ENCODE assay signal across 21 mouse cellular contexts in the genomic region with DNA sequence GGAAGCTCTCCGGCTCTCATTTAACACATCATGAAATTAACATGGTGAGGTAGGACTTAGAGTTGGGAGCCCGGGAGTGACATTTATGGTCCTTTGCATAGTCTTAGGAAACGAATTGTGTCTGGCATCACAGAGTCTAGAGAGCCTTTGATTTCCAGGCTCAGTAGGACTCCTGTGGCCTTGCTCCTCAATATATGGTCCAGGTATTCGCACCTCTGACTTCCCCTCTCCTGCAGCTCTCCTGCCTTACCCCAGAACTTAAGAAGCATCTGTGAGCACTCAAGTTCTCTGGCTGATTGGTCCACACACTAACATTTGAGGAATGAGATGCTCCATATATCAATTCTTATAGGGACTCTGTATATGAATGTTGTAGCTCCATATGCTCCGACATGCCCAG.
DNase-seq lines count a peak whose midpoint lies in the region; ATAC-seq and TF ChIP-seq lines count a peak whose summit lies in the region.
"Had no signal": no experiment of that assay in that cellular context is flagged by ENCODE, and none has a peak within 500 bp of the region (broad histone marks: within the 10 kb centered on the region; RNA-seq: fewer than 3 reads in every experiment).

No protein-coding gene starts in this region.

- H3K27me3 ChIP-seq in embryonic facial prominence, embryonic 14.5 days (replicated peaks; ENCODE audit: control insufficient read depth, insufficient read depth, low read length), result no peaks in the 10 kb centered on the region
- H3K27me3 ChIP-seq in limb, embryonic 12.5 days, result no peaks in the 10 kb centered on the region
- no peaks in the 10 kb centered on the region for H3K27me3 ChIP-seq in neural tube, embryonic 15.5 days (replicated peaks)
- H3K27me3 ChIP-seq in stomach, postnatal 0 days (ENCODE audit: control insufficient read depth, insufficient read depth, low read length), result no peaks in the 10 kb centered on the region
- H3K27me3 ChIP-seq: forebrain, embryonic 13.5 days; heart, embryonic 15.5 days; hindbrain, embryonic 13.5 days had no signal

- no peak for TF ChIP-seq EP300 in stomach, postnatal 0 days (optimal IDR thresholded peaks at IDR 0.05)

- peaks cover 41% of the 10 kb centered on the region for H3K4me1 ChIP-seq in embryonic facial prominence, embryonic 14.5 days (ENCODE audit: control insufficient read depth, insufficient read depth, low read length)
- peaks cover 37% of the 10 kb centered on the region for H3K4me1 ChIP-seq in limb, embryonic 12.5 days (replicated peaks)
- peaks cover 2% of the 10 kb centered on the region for H3K4me1 ChIP-seq in neural tube, embryonic 15.5 days
- no peaks in the 10 kb centered on the region for H3K4me1 ChIP-seq in stomach, postnatal 0 days (replicated peaks; ENCODE audit: control insufficient read depth, insufficient read depth)
- H3K4me1 ChIP-seq: hindbrain, embryonic 13.5 days had no signal

- H3K27ac ChIP-seq in embryonic facial prominence, embryonic 14.5 days (replicated peaks; ENCODE audit: low read depth, low read length), result peak overlapping the region; percentile 79
- peak overlapping the region; percentile 37; the same call in 1 of the 2 replicates for H3K27ac ChIP-seq in limb, embryonic 12.5 days
- 0 out of 2 replicates have a peak overlapping the region, but pooled peaks have one; percentile 45 for H3K27ac ChIP-seq in neural tube, embryonic 15.5 days (replicated peaks)
- H3K27ac ChIP-seq in stomach, postnatal 0 days (replicated peaks), result no peak overlapping the region
- H3K27ac ChIP-seq: forebrain, embryonic 13.5 days; hindbrain, embryonic 13.5 days; hindbrain, postnatal 0 days had no signal

- DNase-seq in frontal cortex, postnatal 14 days (ENCODE audit: low spot score in 2 of 2), result no peak
- DNase-seq in embryonic facial prominence, embryonic 14.5 days (ENCODE audit: low spot score), result no peak
- DNase-seq in stomach, postnatal 0 days (ENCODE audit: low spot score), result no peak
- no peak for DNase-seq in layer of hippocampus, adult 11-12 months (ENCODE audit: low spot score)
- DNase-seq: adrenal gland, adult 8-10 months; adrenal gland, postnatal 36 days; B cell, adult 2 months; forebrain, postnatal 0 days; gastrocnemius, postnatal 36 days; heart, adult 18-20 months; heart, postnatal 14 days had no signal

- no peaks in the 10 kb centered on the region for H3K36me3 ChIP-seq in embryonic facial prominence, embryonic 14.5 days (ENCODE audit: control insufficient read depth, insufficient read depth, low read length)
- H3K36me3 ChIP-seq in limb, embryonic 12.5 days, result no peaks in the 10 kb centered on the region
- H3K36me3 ChIP-seq in neural tube, embryonic 15.5 days, result peaks cover 9% of the 10 kb centered on the region; the same call in 1 of the 2 replicates
- H3K36me3 ChIP-seq in stomach, postnatal 0 days (ENCODE audit: control insufficient read depth, insufficient read depth, low read length), result no peaks in the 10 kb centered on the region
- H3K36me3 ChIP-seq: G1E; heart, embryonic 15.5 days; hindbrain, embryonic 13.5 days had no signal

- WGBS in embryonic facial prominence, embryonic 14.5 days, result 69% methylated on average over 5 of the region's 5 CpGs
- 48% methylated on average over 5 of the region's 5 CpGs for WGBS in limb, embryonic 12.5 days
- 85% methylated on average over 5 of the region's 5 CpGs for WGBS in neural tube, embryonic 15.5 days
- WGBS in stomach, postnatal 0 days, result 91% methylated on average over 5 of the region's 5 CpGs

- H3K9me3 ChIP-seq in embryonic facial prominence, embryonic 14.5 days (ENCODE audit: control insufficient read depth, low read length), result no peaks in the 10 kb centered on the region
- H3K9me3 ChIP-seq in limb, embryonic 12.5 days, result no peaks in the 10 kb centered on the region
- no peaks in the 10 kb centered on the region for H3K9me3 ChIP-seq in neural tube, embryonic 15.5 days (replicated peaks)
- H3K9me3 ChIP-seq in stomach, postnatal 0 days (ENCODE audit: control insufficient read depth, low read length), result no peaks in the 10 kb centered on the region
- H3K9me3 ChIP-seq: forebrain, embryonic 13.5 days; heart, embryonic 15.5 days; hindbrain, embryonic 13.5 days had no signal

- no peak for TF ChIP-seq CTCF in stomach, postnatal 0 days (IDR thresholded peaks at IDR 0.05; ENCODE audit: low read depth)

- 0 out of 2 replicates have a peak overlapping the region, but pooled peaks have one; percentile 1 for H3K4me2 ChIP-seq in embryonic facial prominence, embryonic 14.5 days (ENCODE audit: low read depth, low read length)
- H3K4me2 ChIP-seq in limb, embryonic 12.5 days, result no peak overlapping the region
- H3K4me2 ChIP-seq in neural tube, embryonic 15.5 days, result no peak overlapping the region
- no peak overlapping the region for H3K4me2 ChIP-seq in stomach, postnatal 0 days (replicated peaks; ENCODE audit: low read depth)
- H3K4me2 ChIP-seq: forebrain, embryonic 13.5 days; heart, embryonic 11.5 days; heart, embryonic 15.5 days; hindbrain, embryonic 13.5 days had no signal

- no peak overlapping the region for H3K4me3 ChIP-seq in embryonic facial prominence, embryonic 14.5 days (ENCODE audit: low read depth, low read length)
- H3K4me3 ChIP-seq in limb, embryonic 12.5 days (replicated peaks), result no peak overlapping the region
- H3K4me3 ChIP-seq in neural tube, embryonic 15.5 days (replicated peaks), result no peak overlapping the region
- no peak overlapping the region for H3K4me3 ChIP-seq in stomach, postnatal 0 days (ENCODE audit: low read depth, low read length)
- H3K4me3 ChIP-seq: forebrain, embryonic 13.5 days; heart, embryonic 15.5 days; hindbrain, embryonic 13.5 days had no signal

- no peak overlapping the region for H3K9ac ChIP-seq in embryonic facial prominence, embryonic 14.5 days (ENCODE audit: low read depth, low read length)
- H3K9ac ChIP-seq in limb, embryonic 12.5 days (replicated peaks), result no peak overlapping the region
- no peak overlapping the region for H3K9ac ChIP-seq in neural tube, embryonic 15.5 days (replicated peaks)
- no peak overlapping the region for H3K9ac ChIP-seq in stomach, postnatal 0 days (ENCODE audit: low read length)
- H3K9ac ChIP-seq: forebrain, embryonic 13.5 days; forebrain, postnatal 0 days; heart, embryonic 15.5 days; hindbrain, embryonic 13.5 days had no signal

- ATAC-seq in frontal cortex, adult (ENCODE audit: low TSS enrichment), result peak; percentile 35; the same call in 1 of the 2 replicates
- no peak for ATAC-seq in embryonic facial prominence, embryonic 14.5 days (ENCODE audit: low read depth)
- ATAC-seq in limb, embryonic 12.5 days (ENCODE audit: insufficient number of reproducible peaks, insufficient read depth, low FRiP score, low TSS enrichment, low read depth), result peak; percentile 50; the same call in 1 of the 2 replicates
- no peak for ATAC-seq in neural tube, embryonic 15.5 days (ENCODE audit: low FRiP score)
- no peak for ATAC-seq in stomach, postnatal 0 days (ENCODE audit: low FRiP score, low TSS enrichment)
- ATAC-seq: CD4-positive, CD25-positive, alpha-beta regulatory T cell, adult 4 months; forebrain, embryonic 13.5 days; forebrain, postnatal 0 days; hindbrain, postnatal 0 days had no signal

Comparison
In these comparisons a context has a peak if more than half of its experiments do, and no peak if none do; other contexts are left out.
1. ATAC-seq: peak in frontal cortex, adult (single experiment) and limb, embryonic 12.5 days (single experiment); none in embryonic facial prominence, embryonic 14.5 days (single experiment), neural tube, embryonic 15.5 days (single experiment) and stomach, postnatal 0 days (single experiment).